Mouse (Mus musculus): ENCODE data around the gene Olfr1151.

Olfr1151 gene

GRCm38 (mm10) chr2:87855562-87855961, at the start of gene Olfr1151:
Gene Olfr1151 (plus strand): TSS chr2:87855862.
- DNase-seq, result no peak

GRCm38 (mm10) chr2:87809522-87809921, 46.1 kb upstream of the Olfr1151 start, which contains the start of gene Olfr1145:
Gene Olfr1145 (plus strand): TSS chr2:87809822.
- no peak for DNase-seq

GRCm38 (mm10) chr2:87830233-87830632, 25.4 kb upstream of the Olfr1151 start, which contains the start of gene Olfr1148:
Gene Olfr1148 (plus strand): TSS chr2:87830533.
- no peak for DNase-seq

GRCm38 (mm10) chr2:87843693-87844092, 12.0 kb upstream of the Olfr1151 start, which contains the start of gene Olfr1150-ps1:
Gene Olfr1150-ps1 (plus strand): TSS chr2:87843993.
- DNase-seq, result no peak

- DNase-seq, result no peak
Observed at GRCm38 (mm10) chr2:87866192-87866591, 10.5 kb downstream of the Olfr1151 start, which contains the start of gene Olfr1152. Gene Olfr1152 (plus strand): TSS chr2:87866492.

GRCm38 (mm10) chr2:87894662-87895061, 39.0 kb downstream of the Olfr1151 start, which contains the start of gene Olfr1153:
Gene Olfr1153 (plus strand): TSS chr2:87894962.
- no peak for DNase-seq

GRCm38 (mm10) chr2:87905066-87905465, 49.4 kb downstream of the Olfr1151 start, which contains the start of gene Olfr1154:
Gene Olfr1154 (minus strand): TSS chr2:87905166.
- no peak for DNase-seq

All from kidney, postnatal 14 days (tissue).